Mouse (Mus musculus): Measurements from ENCODE around the gene Frmd4b. TPM values are rescaled to one million over a fixed set of nuclear protein-coding genes. Genes with fewer than 3 reads are reported as not detected.

Gene Frmd4b
- polyA plus RNA-seq, 1 experiment: 14.3 TPM

- WGBS: 73% methylated on average over 5 of the region's 5 CpGs
- Histone ChIP-seq H3K27ac (ENCODE audit: insufficient read depth, low read length) (no peak overlapping the region), H3K4me3 (ENCODE audit: extremely low read depth, insufficient read depth, insufficient read length) (no peak overlapping the region), H3K4me1 (ENCODE audit: control insufficient read depth, insufficient read depth, insufficient read length) (no peaks in the 10 kb centered on the region), H3K36me3 (ENCODE audit: control insufficient read depth, insufficient read depth, low read length) (no peaks in the 10 kb centered on the region), H3K27me3 (ENCODE audit: control insufficient read depth, insufficient read depth, low read length) (no peaks in the 10 kb centered on the region)
- no peak for TF ChIP-seq CTCF (IDR thresholded peaks at IDR 0.05; ENCODE audit: extremely low read depth, insufficient read depth, insufficient read length, insufficient replicate concordance)
- DNase-seq (ENCODE audit: low read depth in 1 of 2, low spot score in 2 of 2): no peak
Observed at GRCm38 (mm10) chr6:97409467-97410239, 207.7 kb downstream of the Frmd4b start.

- no peak for TF ChIP-seq POLR2A (IDR thresholded peaks at IDR 0.05; ENCODE audit: low read depth, low read length)
- TF ChIP-seq CTCF (IDR thresholded peaks at IDR 0.05; ENCODE audit: extremely low read depth, insufficient read depth, insufficient read length, insufficient replicate concordance): no peak
- Histone ChIP-seq H3K4me1 (ENCODE audit: control insufficient read depth, insufficient read depth, insufficient read length) (no peaks in the 10 kb centered on the region), H3K36me3 (ENCODE audit: control insufficient read depth, insufficient read depth, low read length) (no peaks in the 10 kb centered on the region), H3K27ac (ENCODE audit: insufficient read depth, low read length) (no peak overlapping the region), H3K27me3 (ENCODE audit: control insufficient read depth, insufficient read depth, low read length) (no peaks in the 10 kb centered on the region), H3K4me3 (ENCODE audit: extremely low read depth, insufficient read depth, insufficient read length) (no peak overlapping the region)
- 88% methylated on average over 3 of the region's 3 CpGs for WGBS
- no peak for DNase-seq (ENCODE audit: low read depth in 1 of 2, low spot score in 2 of 2)
Observed at GRCm38 (mm10) chr6:97407914-97408313, 209.4 kb downstream of the Frmd4b start.

GRCm38 (mm10) chr6:97407425-97407824, 209.9 kb downstream of the Frmd4b start:
- no peak overlapping the region for H3K27ac ChIP-seq (ENCODE audit: insufficient read depth, low read length)
- DNase-seq (ENCODE audit: low read depth in 1 of 2, low spot score in 2 of 2): no peak
- H3K36me3 ChIP-seq (ENCODE audit: control insufficient read depth, insufficient read depth, low read length): no peaks in the 10 kb centered on the region
- no peaks in the 10 kb centered on the region for H3K4me1 ChIP-seq (ENCODE audit: control insufficient read depth, insufficient read depth, insufficient read length)
- WGBS: 81% methylated on average over 5 of the region's 5 CpGs
- TF ChIP-seq CTCF (IDR thresholded peaks at IDR 0.05; ENCODE audit: extremely low read depth, insufficient read depth, insufficient read length, insufficient replicate concordance): no peak
- TF ChIP-seq POLR2A (IDR thresholded peaks at IDR 0.05; ENCODE audit: low read depth, low read length): no peak
- no peaks in the 10 kb centered on the region for H3K27me3 ChIP-seq (ENCODE audit: control insufficient read depth, insufficient read depth, low read length)
- no peak overlapping the region for H3K4me3 ChIP-seq (ENCODE audit: extremely low read depth, insufficient read depth, insufficient read length)

- H3K4me1 ChIP-seq (ENCODE audit: control insufficient read depth, insufficient read depth, insufficient read length): no peaks in the 10 kb centered on the region
- WGBS: 81% methylated on average over 7 of the region's 7 CpGs
- no peak overlapping the region for H3K4me3 ChIP-seq (ENCODE audit: extremely low read depth, insufficient read depth, insufficient read length)
- TF ChIP-seq CTCF (IDR thresholded peaks at IDR 0.05; ENCODE audit: extremely low read depth, insufficient read depth, insufficient read length, insufficient replicate concordance) (no peak), POLR2A (IDR thresholded peaks at IDR 0.05; ENCODE audit: low read depth, low read length) (no peak)
- H3K27ac ChIP-seq (ENCODE audit: insufficient read depth, low read length): no peak overlapping the region
- no peak for DNase-seq (ENCODE audit: low read depth in 1 of 2, low spot score in 2 of 2)
- no peaks in the 10 kb centered on the region for H3K27me3 ChIP-seq (ENCODE audit: control insufficient read depth, insufficient read depth, low read length)
- no peaks in the 10 kb centered on the region for H3K36me3 ChIP-seq (ENCODE audit: control insufficient read depth, insufficient read depth, low read length)
Observed at GRCm38 (mm10) chr6:97405311-97405710, 212.0 kb downstream of the Frmd4b start.

- Histone ChIP-seq H3K4me1 (ENCODE audit: control insufficient read depth, insufficient read depth, insufficient read length) (no peaks in the 10 kb centered on the region), H3K27me3 (ENCODE audit: control insufficient read depth, insufficient read depth, low read length) (no peaks in the 10 kb centered on the region), H3K36me3 (ENCODE audit: control insufficient read depth, insufficient read depth, low read length) (no peaks in the 10 kb centered on the region), H3K27ac (ENCODE audit: insufficient read depth, low read length) (no peak overlapping the region), H3K4me3 (ENCODE audit: extremely low read depth, insufficient read depth, insufficient read length) (no peak overlapping the region)
- no peak for DNase-seq (ENCODE audit: low read depth in 1 of 2, low spot score in 2 of 2)
- 91% methylated on average over 10 of the region's 10 CpGs for WGBS
- TF ChIP-seq CTCF (IDR thresholded peaks at IDR 0.05; ENCODE audit: extremely low read depth, insufficient read depth, insufficient read length, insufficient replicate concordance) (no peak), POLR2A (IDR thresholded peaks at IDR 0.05; ENCODE audit: low read depth, low read length) (no peak)
Observed at GRCm38 (mm10) chr6:97402822-97403472, 214.4 kb downstream of the Frmd4b start.

- Histone ChIP-seq H3K36me3 (ENCODE audit: control insufficient read depth, insufficient read depth, low read length) (no peaks in the 10 kb centered on the region), H3K4me1 (ENCODE audit: control insufficient read depth, insufficient read depth, insufficient read length) (no peaks in the 10 kb centered on the region; the same call in 1 of the 2 replicates), H3K27me3 (ENCODE audit: control insufficient read depth, insufficient read depth, low read length) (no peaks in the 10 kb centered on the region), H3K4me3 (ENCODE audit: extremely low read depth, insufficient read depth, insufficient read length) (no peak overlapping the region), H3K27ac (ENCODE audit: insufficient read depth, low read length) (no peak overlapping the region)
- WGBS: 93% methylated on average over 6 of the region's 6 CpGs
- no peak for DNase-seq (ENCODE audit: low read depth in 1 of 2, low spot score in 2 of 2)
- TF ChIP-seq CTCF (IDR thresholded peaks at IDR 0.05; ENCODE audit: extremely low read depth, insufficient read depth, insufficient read length, insufficient replicate concordance): no peak
Observed at GRCm38 (mm10) chr6:97400446-97400845, 216.9 kb downstream of the Frmd4b start.

GRCm38 (mm10) chr6:97397935-97398334, 219.4 kb downstream of the Frmd4b start:
- no peak for TF ChIP-seq POLR2A (IDR thresholded peaks at IDR 0.05; ENCODE audit: low read depth, low read length)
- TF ChIP-seq CTCF (IDR thresholded peaks at IDR 0.05; ENCODE audit: extremely low read depth, insufficient read depth, insufficient read length, insufficient replicate concordance): no peak
- WGBS: 95% methylated on average over 4 of the region's 4 CpGs
- Histone ChIP-seq H3K27me3 (ENCODE audit: control insufficient read depth, insufficient read depth, low read length) (no peaks in the 10 kb centered on the region), H3K4me1 (ENCODE audit: control insufficient read depth, insufficient read depth, insufficient read length) (no peaks in the 10 kb centered on the region; the same call in 1 of the 2 replicates), H3K27ac (ENCODE audit: insufficient read depth, low read length) (no peak overlapping the region), H3K36me3 (ENCODE audit: control insufficient read depth, insufficient read depth, low read length) (no peaks in the 10 kb centered on the region), H3K4me3 (ENCODE audit: extremely low read depth, insufficient read depth, insufficient read length) (no peak overlapping the region)
- DNase-seq (ENCODE audit: low read depth in 1 of 2, low spot score in 2 of 2): no peak
